Mouse (Mus musculus) kidney, adult 2 months (tissue): ENCODE measurements around the gene Pcgf5.

Experiments used
- CTCF ChIP-seq: fragments of 200-500 bp; conservative IDR thresholded peaks from 2 replicates; pipeline ENCODE4 v1.5.1; 2011; ENCODE audit warnings: low read depth, mild to moderate bottlenecking, control low read depth, low read length, moderate library complexity, mixed read lengths; ENCODE audit not compliant: insufficient read depth, insufficient read length
- POLR2A ChIP-seq: fragments of 200-500 bp; IDR thresholded peaks from one replicate; pipeline ENCODE4 v1.6.1; 2011; ENCODE audit warnings: low read depth, low read length, control low read depth

- TF ChIP-seq CTCF (no peak), POLR2A (no peak)
These were observed 19.4 kb upstream of the Pcgf5 start for GRCm38 (mm10) chr19:36328678-36329077.
